Mouse (Mus musculus) lung, postnatal 25 days (tissue): ENCODE results near the gene Gm21789.
"Not testable (repeated sequence)": the region's sequence is repeated elsewhere in the genome, so short reads cannot be mapped to it uniquely, and the experiment has no call there.

ENCODE experiments used
- DNase-seq: peaks from one replicate; pipeline ENCODE4 v3.0.0; 2022; ENCODE audit warnings: low spot score

Gm21789 gene

DNA sequence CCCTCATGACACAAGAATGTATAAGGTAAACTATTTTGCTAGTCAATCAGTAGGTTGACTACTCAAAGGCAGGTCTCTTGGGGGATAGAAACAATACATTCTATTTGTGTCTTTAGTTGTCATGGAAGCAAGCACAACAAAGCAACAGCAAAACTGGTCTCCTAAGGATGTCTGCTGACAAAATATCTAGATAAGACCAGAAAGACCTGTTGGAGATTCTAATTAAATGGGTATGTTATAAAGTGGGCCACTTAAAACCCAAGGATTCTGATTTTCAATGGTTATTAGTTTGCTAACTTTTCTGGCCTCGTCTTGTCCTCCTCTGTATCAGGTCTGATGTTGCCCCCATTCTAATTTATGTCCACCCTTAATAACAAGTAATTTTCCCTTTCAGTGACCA, at the start of gene Gm21789:
TSS of gene Gm21789 (plus strand) at position 301 of the 400 bp plus-strand sequence.
- not testable (repeated sequence) for DNase-seq

DNA sequence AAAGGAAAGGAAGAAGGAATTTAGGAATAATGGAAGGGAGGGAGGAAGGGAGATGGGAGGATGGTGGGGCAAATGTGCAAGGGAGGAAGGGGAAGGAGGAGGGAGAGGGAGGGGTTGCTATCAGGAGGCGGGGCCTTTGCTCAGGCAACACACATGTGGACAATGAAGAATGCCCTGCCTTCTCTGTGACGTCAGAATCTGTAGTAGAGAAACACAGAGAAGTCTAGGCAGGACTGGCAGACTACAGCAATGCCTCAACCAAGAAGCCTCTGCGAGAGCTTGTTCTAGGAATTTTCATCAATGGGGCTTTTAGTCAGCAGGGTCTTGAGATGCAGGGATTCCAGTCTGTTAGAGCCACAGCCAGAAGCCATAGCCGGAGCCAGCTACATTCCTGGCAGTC, 47.2 kb upstream of the Gm21789 start, which contains the start of gene Btbd35f30:
TSS of gene Btbd35f30 (plus strand) at position 301 of the 400 bp plus-strand sequence.
- not testable (repeated sequence) for DNase-seq

DNA sequence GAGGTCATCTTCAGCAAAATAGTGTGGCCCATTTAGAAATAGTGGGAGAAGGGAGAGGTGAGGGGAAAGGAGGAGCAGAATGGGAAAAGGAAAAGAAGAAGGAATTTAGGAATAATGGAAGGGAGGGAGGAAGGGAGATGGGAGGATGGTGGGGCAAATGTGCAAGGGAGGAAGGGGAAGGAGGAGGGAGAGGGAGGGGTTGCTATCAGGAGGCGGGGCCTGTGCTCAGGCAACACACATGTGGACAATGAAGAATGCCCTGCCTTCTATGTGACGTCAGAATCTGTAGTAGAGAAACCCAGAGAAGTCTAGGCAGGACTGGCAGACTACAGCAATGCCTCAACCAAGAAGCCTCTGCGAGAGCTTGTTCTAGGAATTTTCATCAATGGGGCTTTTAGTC, 32.0 kb downstream of the Gm21789 start, which contains the start of gene Btbd35f5:
TSS of gene Btbd35f5 (plus strand) at position 301 of the 400 bp plus-strand sequence.
- not testable (repeated sequence) for DNase-seq
